ENCODE assay signal across 10 mouse cellular contexts in the genomic region with DNA sequence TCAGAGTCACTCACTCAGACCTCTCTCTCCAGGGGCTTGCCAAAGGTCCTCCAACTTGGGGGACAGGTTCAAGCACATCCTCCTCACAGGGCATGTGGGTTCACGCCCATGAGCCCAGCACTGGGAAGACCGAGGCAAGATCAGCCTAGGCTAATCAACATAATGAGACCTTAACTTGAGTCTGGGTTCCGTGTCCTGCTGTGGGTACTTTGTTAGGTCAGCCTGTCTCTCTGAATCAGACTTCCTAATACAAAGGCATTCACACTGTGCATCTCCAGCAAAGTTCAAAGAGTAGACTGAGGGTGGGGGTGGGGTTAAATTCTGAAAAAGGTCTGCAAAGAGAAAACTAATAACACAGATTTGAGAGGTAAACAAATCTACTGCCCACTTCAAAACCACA. TPM values are rescaled to one million over a fixed set of nuclear protein-coding genes. Genes with fewer than 3 reads are reported as not detected.
"Had no signal": no experiment of that assay in that cellular context is flagged by ENCODE, and none has a peak within 500 bp of the region (broad histone marks: within the 10 kb centered on the region; RNA-seq: fewer than 3 reads in every experiment).

No protein-coding gene starts in this region.

- H3K27ac ChIP-seq: limb, embryonic 12.5 days; liver, embryonic 13.5 days; midbrain, embryonic 13.5 days; neural tube, embryonic 15.5 days; stomach, postnatal 0 days had no signal

- ATAC-seq: midbrain, embryonic 13.5 days had no signal

- H3K9me3 ChIP-seq: limb, embryonic 12.5 days; liver, embryonic 13.5 days; midbrain, embryonic 13.5 days; neural tube, embryonic 15.5 days had no signal

- H3K9ac ChIP-seq: limb, embryonic 12.5 days; liver, embryonic 13.5 days; midbrain, embryonic 13.5 days; neural tube, embryonic 15.5 days had no signal

- DNase-seq: kidney, postnatal 25 days; liver; liver, embryonic 13.5 days; lung, postnatal 36 days; thymus, postnatal 4 days had no signal

- H3K36me3 ChIP-seq: liver, embryonic 13.5 days had no signal

- H3K4me2 ChIP-seq: limb, embryonic 12.5 days; liver, embryonic 13.5 days; midbrain, embryonic 13.5 days; neural tube, embryonic 15.5 days had no signal

- H3K4me3 ChIP-seq: limb, embryonic 12.5 days; liver, embryonic 13.5 days; midbrain, embryonic 13.5 days; neural tube, embryonic 15.5 days had no signal

RNA-seq across cellular contexts. Expression of gene Coro6, which starts 2.9 kb away (rescaled TPM):
- total RNA-seq: megakaryocyte progenitor cell, adult 5-6 weeks had no signal
- polyA plus RNA-seq: midbrain, embryonic 13.5 days had no signal
